Comparison of ENCODE assay signal across 15 mouse cellular contexts in the genomic region with DNA sequence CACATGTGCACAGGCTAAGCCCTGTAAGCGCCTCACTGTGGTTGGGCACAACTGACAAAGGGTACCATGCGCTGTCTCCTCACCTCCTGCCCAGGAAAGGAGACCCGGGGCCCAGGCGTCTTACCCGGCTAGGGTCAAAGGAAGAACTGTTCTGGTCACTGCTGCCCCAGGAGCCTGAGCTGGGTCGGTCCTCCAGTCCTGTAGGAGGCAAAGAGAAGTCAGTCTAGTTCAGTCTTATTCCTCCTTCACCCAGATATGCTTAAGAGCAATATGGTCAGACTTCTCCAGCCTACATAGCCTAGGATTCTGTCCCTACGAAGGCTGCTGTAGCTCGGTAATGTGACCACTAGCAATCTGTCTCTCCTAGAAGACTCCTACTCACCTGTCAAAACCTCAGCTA. TPM values are rescaled to one million over a fixed set of nuclear protein-coding genes. Genes with fewer than 3 reads are reported as not detected.
A peak's percentile ranks its signal among the peaks of the same experiment; 100 is the strongest.
DNase-seq lines count a peak whose midpoint lies in the region; ATAC-seq and TF ChIP-seq lines count a peak whose summit lies in the region.
"Had no signal": no experiment of that assay in that cellular context is flagged by ENCODE, and none has a peak within 500 bp of the region (broad histone marks: within the 10 kb centered on the region; RNA-seq: fewer than 3 reads in every experiment).

No protein-coding gene starts in this region.

- H3K4me3 ChIP-seq in heart, embryonic 10.5 days, result no peak overlapping the region
- no peak overlapping the region for H3K4me3 ChIP-seq in neural tube, embryonic 13.5 days
- no peak overlapping the region for H3K4me3 ChIP-seq in intestine, embryonic 16.5 days (ENCODE audit: low read length)
- H3K4me3 ChIP-seq in midbrain, embryonic 16.5 days (ENCODE audit: low read depth, low read length), result no peak overlapping the region
- no peak overlapping the region for H3K4me3 ChIP-seq in cerebellum, adult 2 months (replicated peaks; ENCODE audit: insufficient read depth, low read depth, low read length)
- H3K4me3 ChIP-seq: heart, adult 2 months; myocyte had no signal

- peak overlapping the region; percentile 48 for H3K27ac ChIP-seq in heart, embryonic 10.5 days
- peak overlapping the region; percentile 87 for H3K27ac ChIP-seq in neural tube, embryonic 13.5 days (replicated peaks)
- H3K27ac ChIP-seq in intestine, embryonic 16.5 days (ENCODE audit: low read length), result peak overlapping the region; percentile 49
- H3K27ac ChIP-seq in midbrain, embryonic 16.5 days (ENCODE audit: low read length), result peak overlapping the region; percentile 72; the same call in 1 of the 2 replicates
- no peak overlapping the region for H3K27ac ChIP-seq in cerebellum, adult 2 months (ENCODE audit: insufficient read depth, low read length)
- H3K27ac ChIP-seq: heart, adult 2 months had no signal

- no peak for TF ChIP-seq CTCF in cerebellum, adult 2 months (IDR thresholded peaks at IDR 0.05; ENCODE audit: borderline replicate concordance, insufficient read depth, low read depth, low read length)

- ATAC-seq in neural tube, embryonic 13.5 days (ENCODE audit: low read depth), result no peak
- no peak for ATAC-seq in intestine, embryonic 16.5 days
- no peak for ATAC-seq in midbrain, embryonic 16.5 days

- H3K9me3 ChIP-seq in heart, embryonic 10.5 days, result no peaks in the 10 kb centered on the region
- no peaks in the 10 kb centered on the region for H3K9me3 ChIP-seq in neural tube, embryonic 13.5 days
- no peaks in the 10 kb centered on the region for H3K9me3 ChIP-seq in intestine, embryonic 16.5 days (ENCODE audit: control insufficient read depth, low read length)
- H3K9me3 ChIP-seq in midbrain, embryonic 16.5 days (replicated peaks; ENCODE audit: control insufficient read depth, low read length, poor library complexity, severe bottlenecking), result no peaks in the 10 kb centered on the region

- H3K9ac ChIP-seq in neural tube, embryonic 13.5 days, result no peak overlapping the region
- H3K9ac ChIP-seq in intestine, embryonic 16.5 days (ENCODE audit: low read depth, low read length), result no peak overlapping the region
- no peak overlapping the region for H3K9ac ChIP-seq in midbrain, embryonic 16.5 days (ENCODE audit: low read depth, low read length)

- WGBS in heart, embryonic 10.5 days, result 91% methylated on average over 8 of the region's 8 CpGs
- WGBS in neural tube, embryonic 13.5 days, result 94% methylated on average over 8 of the region's 8 CpGs
- 88% methylated on average over 8 of the region's 8 CpGs for WGBS in intestine, embryonic 16.5 days
- 95% methylated on average over 8 of the region's 8 CpGs for WGBS in midbrain, embryonic 16.5 days
- WGBS in cerebellum, adult 2 months, result 89% methylated on average over 8 of the region's 8 CpGs

- intact Hi-C loops in heart, postnatal 10 days (cut with DNase I), result no loop called here
- intact Hi-C loops in left cerebral cortex, postnatal 25 days (cut with DNase I), result no loop called here

- H3K4me2 ChIP-seq in neural tube, embryonic 13.5 days, result no peak overlapping the region
- H3K4me2 ChIP-seq in intestine, embryonic 16.5 days (ENCODE audit: low read depth, low read length), result no peak overlapping the region
- no peak overlapping the region for H3K4me2 ChIP-seq in midbrain, embryonic 16.5 days (ENCODE audit: low read length)

- H3K27me3 ChIP-seq in heart, embryonic 10.5 days (ENCODE audit: insufficient read depth, poor library complexity, severe bottlenecking), result no peaks in the 10 kb centered on the region
- no peaks in the 10 kb centered on the region for H3K27me3 ChIP-seq in neural tube, embryonic 13.5 days
- H3K27me3 ChIP-seq in intestine, embryonic 16.5 days (replicated peaks; ENCODE audit: control insufficient read depth, insufficient read depth, low read length), result no peaks in the 10 kb centered on the region
- no peaks in the 10 kb centered on the region for H3K27me3 ChIP-seq in midbrain, embryonic 16.5 days (ENCODE audit: control insufficient read depth, insufficient read depth, low read depth, low read length)
- H3K27me3 ChIP-seq in cerebellum, adult 2 months (ENCODE audit: control insufficient read depth, insufficient read depth, low read length), result no peaks in the 10 kb centered on the region

- H3K4me1 ChIP-seq in heart, embryonic 10.5 days, result peaks cover 42% of the 10 kb centered on the region
- peaks cover 70% of the 10 kb centered on the region for H3K4me1 ChIP-seq in neural tube, embryonic 13.5 days (replicated peaks)
- peaks cover 53% of the 10 kb centered on the region for H3K4me1 ChIP-seq in intestine, embryonic 16.5 days (ENCODE audit: control insufficient read depth, insufficient read depth, low read length)
- H3K4me1 ChIP-seq in midbrain, embryonic 16.5 days (ENCODE audit: control insufficient read depth, insufficient read depth, low read length), result peaks cover 5% of the 10 kb centered on the region; the same call in 1 of the 2 replicates
- peaks cover 38% of the 10 kb centered on the region for H3K4me1 ChIP-seq in cerebellum, adult 2 months (ENCODE audit: control insufficient read depth, insufficient read depth, low read length)

- TF ChIP-seq POLR2A in cerebellum, adult 2 months (IDR thresholded peaks at IDR 0.05; ENCODE audit: borderline replicate concordance, insufficient read depth, low read length), result no peak

- H3K36me3 ChIP-seq in heart, embryonic 10.5 days, result peaks cover 99% of the 10 kb centered on the region
- peaks cover 81% of the 10 kb centered on the region for H3K36me3 ChIP-seq in neural tube, embryonic 13.5 days
- H3K36me3 ChIP-seq in intestine, embryonic 16.5 days (ENCODE audit: control insufficient read depth, insufficient read depth, low read length), result peaks cover 46% of the 10 kb centered on the region
- H3K36me3 ChIP-seq in midbrain, embryonic 16.5 days (ENCODE audit: control insufficient read depth, insufficient read depth, low read length), result peaks cover 39% of the 10 kb centered on the region

- DNase-seq in heart, embryonic 10.5 days (ENCODE audit: low spot score), result no peak
- no peak for DNase-seq in heart, postnatal 10 days
- DNase-seq in neural tube, embryonic 10.5 days (ENCODE audit: extremely low spot score, low spot score), result no peak
- DNase-seq in left cerebral cortex, postnatal 25 days (ENCODE audit: low spot score in 2 of 2), result no peak
- DNase-seq in cerebellum, adult 2 months, result no peak
- DNase-seq: heart, adult 2 months; heart, postnatal 4 days; kidney, adult 9 months; lung, adult 18-20 months; right cerebral cortex, postnatal 14 days; thymus, postnatal 25 days had no signal

RNA-seq across cellular contexts. Expression of a gene that starts 12.2 kb away (rescaled TPM):
- polyA plus RNA-seq in heart, embryonic 10.5 days (2016; fragmentation: Nextera tagmentation; extraction: Ambion mirVana), result 80.6 and 140 TPM in 2 replicates
- total RNA-seq in heart, postnatal 10 days (2021), result 10 to 100 TPM; 40.3 to 51.8 TPM
- polyA plus RNA-seq in neural tube, embryonic 13.5 days (2015; fragmentation: Nextera tagmentation; extraction: Ambion mirVana), result 62.1 and 70.4 TPM in 2 replicates
- 62.7 and 62.9 TPM in 2 replicates for polyA plus RNA-seq in intestine, embryonic 16.5 days (2015; fragmentation: Nextera tagmentation; extraction: Ambion mirVana)
- polyA plus RNA-seq in midbrain, embryonic 16.5 days (2015; fragmentation: Nextera tagmentation; extraction: Ambion mirVana), result 30.2 and 35.2 TPM in 2 replicates
- total RNA-seq in left cerebral cortex, postnatal 25 days (2021), result 10 to 100 TPM; 22.6 to 25.8 TPM
- 34.2 and 38.8 TPM in 2 replicates for polyA plus RNA-seq in cerebellum, adult 2 months (2012; rRNA removed)

RNA-seq across cellular contexts. Expression of a gene that starts 14.6 kb away (rescaled TPM):
- polyA plus RNA-seq in heart, embryonic 10.5 days (2016; fragmentation: Nextera tagmentation; extraction: Ambion mirVana), result 973 and 1,195 TPM in 2 replicates
- total RNA-seq in heart, postnatal 10 days (2021), result 1,000 to 10,000 TPM; 1,658 to 1,691 TPM
- 462 and 574 TPM in 2 replicates for polyA plus RNA-seq in neural tube, embryonic 13.5 days (2015; fragmentation: Nextera tagmentation; extraction: Ambion mirVana)
- polyA plus RNA-seq in intestine, embryonic 16.5 days (2015; fragmentation: Nextera tagmentation; extraction: Ambion mirVana), result 1,179 and 1,252 TPM in 2 replicates
- 455 and 532 TPM in 2 replicates for polyA plus RNA-seq in midbrain, embryonic 16.5 days (2015; fragmentation: Nextera tagmentation; extraction: Ambion mirVana)
- total RNA-seq in left cerebral cortex, postnatal 25 days (2021), result 100 to 1,000 TPM; 482 to 488 TPM
- 1,410 and 1,545 TPM in 2 replicates for polyA plus RNA-seq in cerebellum, adult 2 months (2012; rRNA removed)

RNA-seq across cellular contexts. Expression of a gene that starts 21.9 kb away (rescaled TPM):
- polyA plus RNA-seq in heart, embryonic 10.5 days (2016; fragmentation: Nextera tagmentation; extraction: Ambion mirVana), result 237 and 315 TPM in 2 replicates
- total RNA-seq in heart, postnatal 10 days (2021), result 100 to 1,000 TPM; 102 to 105 TPM
- 238 and 241 TPM in 2 replicates for polyA plus RNA-seq in neural tube, embryonic 13.5 days (2015; fragmentation: Nextera tagmentation; extraction: Ambion mirVana)
- 133 and 144 TPM in 2 replicates for polyA plus RNA-seq in intestine, embryonic 16.5 days (2015; fragmentation: Nextera tagmentation; extraction: Ambion mirVana)
- polyA plus RNA-seq in midbrain, embryonic 16.5 days (2015; fragmentation: Nextera tagmentation; extraction: Ambion mirVana), result 174 and 188 TPM in 2 replicates
- 100 to 1,000 TPM; 134 to 138 TPM for total RNA-seq in left cerebral cortex, postnatal 25 days (2021)
- 193 and 199 TPM in 2 replicates for polyA plus RNA-seq in cerebellum, adult 2 months (2012; rRNA removed)

RNA-seq across cellular contexts. Expression of a gene that starts 33.7 kb away (rescaled TPM):
- 2.1 and 5.0 TPM in 2 replicates for polyA plus RNA-seq in heart, embryonic 10.5 days (2016; fragmentation: Nextera tagmentation; extraction: Ambion mirVana)
- total RNA-seq in heart, postnatal 10 days (2021), result 10 to 100 TPM; 12.7 to 16.1 TPM
- polyA plus RNA-seq in neural tube, embryonic 13.5 days (2015; fragmentation: Nextera tagmentation; extraction: Ambion mirVana), result 15.6 and 16.7 TPM in 2 replicates
- polyA plus RNA-seq in intestine, embryonic 16.5 days (2015; fragmentation: Nextera tagmentation; extraction: Ambion mirVana), result 1.9 and 2.7 TPM in 2 replicates
- polyA plus RNA-seq in midbrain, embryonic 16.5 days (2015; fragmentation: Nextera tagmentation; extraction: Ambion mirVana), result 13.6 and 15.0 TPM in 2 replicates
- total RNA-seq in left cerebral cortex, postnatal 25 days (2021), result 10 to 100 TPM; 17.7 to 22.2 TPM
- 16.1 and 16.2 TPM in 2 replicates for polyA plus RNA-seq in cerebellum, adult 2 months (2012; rRNA removed)
